Mouse (Mus musculus) liver, adult 2 months (tissue): ENCODE measurements around the gene Pcdh19. TPM values are rescaled to one million over a fixed set of nuclear protein-coding genes. Genes with fewer than 3 reads are reported as not detected.

ENCODE experiments used
- DNase-seq: peaks from one replicate; pipeline ENCODE4 v3.0.0-alpha.2; 2011; ENCODE audit warnings: low read depth, low spot score; ENCODE audit errors: extremely low read depth
- H3K27ac ChIP-seq: fragments of 200-500 bp; replicated peaks from 2 replicates; pipeline ENCODE4 v1.5.1; 2012; ENCODE audit warnings: low read depth, mild to moderate bottlenecking, control low read depth, inconsistent platforms, low read length; ENCODE audit not compliant: insufficient read depth
- H3K27me3 ChIP-seq: fragments of 200-500 bp; 2 replicates; pipeline ENCODE4 v1.6.1; 2012; ENCODE audit warnings: mild to moderate bottlenecking, moderate library complexity, low read length, inconsistent platforms; ENCODE audit not compliant: control insufficient read depth, insufficient read depth
- H3K36me3 ChIP-seq: fragments of 200-500 bp; 2 replicates; pipeline ENCODE4 v1.6.1; 2012; ENCODE audit warnings: low read length, inconsistent platforms; ENCODE audit not compliant: control insufficient read depth, insufficient read depth
- H3K4me1 ChIP-seq: fragments of 200-500 bp; 2 replicates; pipeline ENCODE4 v1.6.1; 2011; ENCODE audit warnings: low read length; ENCODE audit not compliant: control insufficient read depth, insufficient read depth
- H3K4me3 ChIP-seq: fragments of 200-500 bp; 2 replicates; pipeline ENCODE4 v1.5.1; 2011; ENCODE audit warnings: low read depth, mild to moderate bottlenecking, control low read depth, low read length, moderate library complexity; ENCODE audit not compliant: insufficient read depth
- H3K79me2 ChIP-seq: fragments of 200-500 bp; 2 replicates; pipeline ENCODE4 v1.6.1; 2012; ENCODE audit warnings: inconsistent platforms, mild to moderate bottlenecking, low read length, moderate library complexity; ENCODE audit not compliant: control insufficient read depth, insufficient read depth
- H3K9ac ChIP-seq: fragments of 200-500 bp; 2 replicates; pipeline ENCODE4 v1.6.1; 2012; ENCODE audit warnings: low read depth, mild to moderate bottlenecking, control low read depth, inconsistent platforms, low read length
- CTCF ChIP-seq: fragments of 200-500 bp; IDR thresholded peaks from 2 replicates; pipeline ENCODE4 v1.5.1; 2011; ENCODE audit warnings: low read depth, low read length, control low read depth
- POLR2A ChIP-seq: fragments of 200-500 bp; IDR thresholded peaks from 2 replicates; pipeline ENCODE4 v1.6.1; 2011; ENCODE audit warnings: low read length, control low read depth; ENCODE audit not compliant: insufficient read depth; ENCODE audit errors: extremely low read depth
- WGBS: fragments of 180-500 bp; shearing (Covaris S2); methylation state at CpG from one replicate; pipeline ENCODE4 v1.1.7; 2018; 5-methylcytosine and 5-hydroxymethylcytosine counted together
- polyA plus RNA-seq: library from polyadenylated mRNA; depleted of rRNA; stranded (reverse); fragments of >200 nt; gene quantifications from 2 replicates; pipeline ENCODE4 v1.2.3, GENCODE M21; 2012
- total RNA-seq: library from RNA; depleted of rRNA; stranded (reverse); fragments of >200 nt; gene quantifications from 2 replicates; pipeline ENCODE4 v1.2.3, GENCODE M21; 2014

The Pcdh19 gene
- total and polyA plus RNA-seq, 2 experiments = under 0.01 TPM; not detected in 1

DNA sequence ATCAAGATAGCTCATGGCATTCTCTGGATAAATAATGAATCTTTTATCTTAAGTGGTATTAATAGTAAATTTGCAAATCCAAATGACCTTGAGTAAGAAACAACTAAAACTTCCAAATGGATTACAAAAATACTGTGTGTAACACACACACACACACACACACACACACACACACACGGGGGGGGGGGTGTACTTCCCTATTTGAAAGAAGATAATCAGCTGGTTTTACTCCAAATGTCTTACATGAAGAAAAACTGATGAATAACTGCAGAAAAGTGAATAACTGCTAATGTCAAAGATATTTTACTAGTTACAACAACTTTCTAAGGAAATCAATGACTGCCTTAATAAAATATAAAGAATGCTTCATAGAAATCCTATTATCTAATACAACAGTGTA, 70.6 kb downstream of the Pcdh19 start:
- Histone ChIP-seq H3K36me3 (no peaks in the 10 kb centered on the region), H3K9ac (no peak overlapping the region), H3K4me3 (no peak overlapping the region), H3K27me3 (no peaks in the 10 kb centered on the region), H3K27ac (no peak overlapping the region), H3K4me1 (no peaks in the 10 kb centered on the region), H3K79me2 (no peaks in the 10 kb centered on the region)
- DNase-seq = no peak
- no peak for TF ChIP-seq POLR2A
- no peak for TF ChIP-seq CTCF
- WGBS = 67% methylated on average over 1 of the region's 1 CpGs

DNA sequence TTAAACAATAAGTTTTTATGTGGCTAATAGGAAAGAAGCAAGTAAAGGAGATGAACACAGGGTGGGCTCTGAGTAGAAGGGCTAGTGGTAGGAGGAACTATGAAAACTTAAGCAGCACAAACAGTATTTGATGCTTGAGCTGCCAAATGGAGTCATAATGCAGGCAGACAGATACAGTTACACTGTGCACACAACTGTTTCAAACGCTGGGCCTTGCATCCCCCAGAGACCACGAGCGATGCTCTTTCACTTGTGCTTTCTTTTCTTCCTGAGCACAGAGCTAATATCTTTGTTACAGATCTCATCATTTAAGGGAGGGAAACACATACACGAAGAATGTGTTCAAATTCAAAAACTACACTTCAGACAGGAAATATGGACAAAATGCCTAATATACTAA, 83.0 kb downstream of the Pcdh19 start:
- DNase-seq = no peak
- no peak for TF ChIP-seq POLR2A
- TF ChIP-seq CTCF = no peak
- H3K27ac ChIP-seq = no peak overlapping the region
- no peak overlapping the region for H3K4me3 ChIP-seq
- H3K4me1 ChIP-seq = no peaks in the 10 kb centered on the region
- WGBS = 70% methylated on average over 4 of the region's 4 CpGs
- no peaks in the 10 kb centered on the region for H3K79me2 ChIP-seq
- no peaks in the 10 kb centered on the region for H3K36me3 ChIP-seq
- no peaks in the 10 kb centered on the region for H3K27me3 ChIP-seq
- no peak overlapping the region for H3K9ac ChIP-seq

DNA sequence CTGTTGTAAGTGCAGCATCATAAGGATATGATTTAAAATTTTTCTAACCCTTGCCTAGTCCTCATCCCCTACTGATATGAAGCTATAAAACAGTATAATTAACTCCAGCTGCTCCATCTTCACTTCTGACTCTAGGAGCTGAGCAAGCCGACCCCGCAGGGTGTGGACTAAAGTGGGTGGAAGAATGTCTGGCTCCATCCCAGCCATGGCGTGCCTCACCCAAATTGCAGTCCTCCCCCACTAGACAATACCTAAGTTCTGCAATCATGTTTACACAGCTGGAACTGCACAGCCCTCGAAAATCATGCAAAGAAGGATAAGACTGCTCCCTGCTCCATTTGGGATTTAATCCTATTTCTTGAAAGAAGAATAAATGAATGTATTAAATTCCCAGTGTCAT, 84.5 kb downstream of the Pcdh19 start:
- no peaks in the 10 kb centered on the region for H3K4me1 ChIP-seq
- H3K4me3 ChIP-seq = no peak overlapping the region
- DNase-seq = no peak
- no peaks in the 10 kb centered on the region for H3K79me2 ChIP-seq
- H3K27ac ChIP-seq = no peak overlapping the region
- H3K36me3 ChIP-seq = no peaks in the 10 kb centered on the region
- H3K27me3 ChIP-seq = no peaks in the 10 kb centered on the region
- TF ChIP-seq CTCF (no peak), POLR2A (no peak)
- 52% methylated on average over 4 of the region's 4 CpGs for WGBS
- H3K9ac ChIP-seq = no peak overlapping the region

DNA sequence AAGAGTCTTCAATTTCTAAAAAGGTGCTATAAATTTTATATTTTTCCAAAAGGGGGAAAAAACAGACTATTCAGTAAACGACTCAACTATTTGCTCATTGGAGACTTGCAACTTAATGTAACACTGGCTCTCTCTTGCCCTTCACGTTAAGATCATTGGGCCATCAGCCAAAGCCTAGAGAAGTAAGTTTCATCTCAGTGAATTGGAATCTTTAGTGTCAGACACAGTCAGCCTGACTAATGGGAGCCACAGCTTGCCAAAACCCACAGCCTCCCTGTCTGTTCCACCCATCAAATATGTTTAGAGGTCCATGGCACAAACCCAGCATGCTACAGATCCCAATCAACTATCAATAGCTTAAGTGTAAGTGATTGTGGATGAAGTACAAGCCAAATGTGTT, 86.7 kb downstream of the Pcdh19 start:
- DNase-seq = no peak

DNA sequence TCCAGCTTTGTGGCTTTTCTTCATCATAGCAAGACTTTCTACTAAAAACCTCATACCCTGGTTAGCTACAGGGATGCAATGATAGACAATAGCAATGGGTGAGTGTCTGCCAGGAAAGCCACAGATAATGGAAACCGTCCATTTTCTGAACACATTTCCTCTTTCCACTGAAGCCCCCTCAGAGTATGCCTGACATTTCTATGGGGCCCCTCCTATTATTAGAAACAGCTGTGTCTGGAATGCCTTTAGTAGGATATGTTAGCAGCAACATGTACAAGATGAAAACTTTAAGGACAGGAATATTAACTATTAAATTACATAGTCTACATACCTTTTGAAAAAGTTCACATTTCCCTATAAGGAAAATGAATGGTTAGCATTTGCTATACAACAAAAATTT, 87.1 kb downstream of the Pcdh19 start:
- Histone ChIP-seq H3K27me3 (no peaks in the 10 kb centered on the region), H3K4me3 (no peak overlapping the region), H3K27ac (no peak overlapping the region), H3K79me2 (no peaks in the 10 kb centered on the region), H3K4me1 (no peaks in the 10 kb centered on the region), H3K36me3 (no peaks in the 10 kb centered on the region), H3K9ac (no peak overlapping the region)
- no peak for DNase-seq
- 66% methylated on average over 1 of the region's 1 CpGs for WGBS
- TF ChIP-seq CTCF (no peak), POLR2A (no peak)

More for the DNA sequence above, 86.7 kb downstream of the Pcdh19 start:
- Histone ChIP-seq H3K36me3 (no peaks in the 10 kb centered on the region), H3K79me2 (no peaks in the 10 kb centered on the region), H3K4me1 (no peaks in the 10 kb centered on the region), H3K9ac (no peak overlapping the region), H3K4me3 (no peak overlapping the region), H3K27ac (no peak overlapping the region), H3K27me3 (no peaks in the 10 kb centered on the region)
- TF ChIP-seq CTCF (no peak), POLR2A (no peak)
- WGBS = 72% methylated on average over 2 of the region's 2 CpGs

DNA sequence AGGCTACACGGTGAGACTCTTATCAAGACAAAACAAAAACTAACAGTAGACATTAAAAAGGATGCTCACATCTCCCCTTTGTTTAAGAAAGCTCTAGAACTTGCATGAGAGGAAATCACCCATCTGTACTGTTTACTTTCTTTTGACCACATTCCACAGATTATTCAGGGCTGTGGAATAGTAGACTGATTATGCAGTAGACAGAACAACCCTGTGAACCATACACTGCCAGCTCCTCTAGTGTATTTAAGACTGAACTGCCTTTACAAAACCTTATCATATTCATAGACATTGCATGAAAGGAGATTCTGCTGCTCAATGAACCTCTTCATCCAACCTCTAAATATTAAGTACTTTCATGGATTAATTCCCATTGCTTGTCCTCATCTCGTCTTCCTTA, 87.6 kb downstream of the Pcdh19 start:
- Histone ChIP-seq H3K4me3 (no peak overlapping the region), H3K36me3 (no peaks in the 10 kb centered on the region), H3K9ac (no peak overlapping the region), H3K79me2 (no peaks in the 10 kb centered on the region), H3K4me1 (no peaks in the 10 kb centered on the region), H3K27ac (no peak overlapping the region), H3K27me3 (no peaks in the 10 kb centered on the region)
- 92% methylated on average over 2 of the region's 2 CpGs for WGBS
- no peak for DNase-seq
- TF ChIP-seq POLR2A (no peak), CTCF (no peak)
